Mouse (Mus musculus) embryonic facial prominence, embryonic 13.5 days (tissue): ENCODE measurements around the gene Lsm14b. TPM values are rescaled to one million over a fixed set of nuclear protein-coding genes. Genes with fewer than 3 reads are reported as not detected.

ENCODE experiments used
- ATAC-seq: fragments of 200-750 bp; cut with Nextera tagmentation; 2 replicates; pipeline ENCODE4 v1.8.0; 2017; ENCODE audit warnings: low read depth; ENCODE audit not compliant: insufficient number of reproducible peaks, insufficient read depth, low FRiP score, low TSS enrichment
- H3K27ac ChIP-seq: fragments of 300-500 bp; sonication (generic); 2 replicates; pipeline ENCODE4 v1.5.1; 2015; ENCODE audit warnings: moderate library complexity, mild to moderate bottlenecking, inconsistent platforms
- H3K27me3 ChIP-seq: fragments of 300-500 bp; sonication (generic); 2 replicates; pipeline ENCODE4 v1.6.1; 2015; ENCODE audit warnings: mild to moderate bottlenecking, inconsistent platforms
- H3K36me3 ChIP-seq: fragments of 300-500 bp; sonication (generic); 2 replicates; pipeline ENCODE4 v1.6.1; 2015; ENCODE audit warnings: mild to moderate bottlenecking, inconsistent platforms
- H3K4me1 ChIP-seq: fragments of 300-500 bp; sonication (generic); 2 replicates; pipeline ENCODE4 v1.6.1; 2015; ENCODE audit warnings: inconsistent platforms
- H3K4me2 ChIP-seq: fragments of 300-500 bp; sonication (generic); 2 replicates; pipeline ENCODE4 v1.6.1; 2015; ENCODE audit warnings: moderate library complexity, mild to moderate bottlenecking, inconsistent platforms
- H3K4me3 ChIP-seq: fragments of 300-500 bp; sonication (generic); 2 replicates; pipeline ENCODE4 v1.5.1; 2015; ENCODE audit warnings: mild to moderate bottlenecking, inconsistent platforms
- H3K9ac ChIP-seq: fragments of 300-500 bp; sonication (generic); 2 replicates; pipeline ENCODE4 v1.6.1; 2015; ENCODE audit warnings: mild to moderate bottlenecking, inconsistent platforms
- H3K9me3 ChIP-seq: fragments of 300-500 bp; sonication (generic); 2 replicates; pipeline ENCODE4 v1.6.1; 2016; ENCODE audit warnings: inconsistent platforms
- WGBS: fragments of 180-500 bp; shearing (Covaris S2); methylation state at CpG from one replicate; pipeline ENCODE4 v1.1.7; 2015; ENCODE audit warnings: mixed read lengths; 5-methylcytosine and 5-hydroxymethylcytosine counted together
- polyA plus RNA-seq: library from polyadenylated mRNA; unstranded; fragments of >200 nt; fragmentation: Nextera tagmentation; extraction: Ambion mirVana; gene quantifications from 2 replicates; pipeline ENCODE4 v1.2.1, GENCODE M21; 2015

The Lsm14b gene
- polyA plus RNA-seq, 1 experiment from 2014 or later, result 11.4 TPM

DNA sequence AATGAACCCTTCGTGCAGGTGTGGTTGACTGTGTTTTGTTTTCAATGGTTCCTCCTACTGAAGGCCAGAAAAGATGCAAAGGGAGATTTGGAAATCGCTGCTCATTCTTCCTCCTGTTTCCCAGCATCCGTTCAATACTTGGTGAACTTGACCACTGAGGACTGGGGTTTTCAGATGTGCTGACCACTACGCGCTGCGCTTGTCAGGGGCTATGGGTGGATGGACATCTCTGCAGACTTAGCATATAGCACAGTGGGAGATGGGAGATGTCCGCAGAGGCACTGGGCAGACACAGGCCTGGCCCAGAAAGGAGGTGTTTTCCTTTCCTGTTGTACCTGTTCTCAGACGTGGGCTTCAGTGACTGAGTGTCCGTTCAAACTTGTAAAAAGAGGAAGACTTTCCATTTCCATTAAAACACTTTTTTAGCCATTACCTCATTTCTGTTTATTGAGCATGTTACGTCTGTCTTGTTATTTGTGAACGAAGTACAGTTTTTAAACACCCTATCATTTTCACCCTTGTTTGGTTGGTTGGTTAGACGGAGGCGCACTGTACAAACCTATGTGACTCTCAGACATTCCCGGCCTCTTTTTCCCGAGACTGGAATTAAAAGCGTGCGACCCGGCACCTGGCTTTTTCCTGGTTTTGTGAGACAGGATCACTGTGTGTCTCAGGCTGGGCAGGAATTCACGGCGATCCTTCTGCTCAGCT, 45.1 kb downstream of the Lsm14b start:
- ATAC-seq, result peak; percentile 37; the same call in 1 of the 2 replicates
- H3K27me3 ChIP-seq, result no peaks in the 10 kb centered on the region
- peak overlapping the region; percentile 79 for H3K9ac ChIP-seq
- peaks cover 34% of the 10 kb centered on the region for H3K36me3 ChIP-seq
- WGBS, result 33% methylated on average over 20 of the region's 20 CpGs
- peak overlapping the region; percentile 68 for H3K4me3 ChIP-seq
- H3K27ac ChIP-seq, result peak overlapping the region; percentile 77; the same call in 1 of the 2 replicates
- H3K4me2 ChIP-seq, result peak overlapping the region; percentile 87
- H3K4me1 ChIP-seq, result peaks cover 11% of the 10 kb centered on the region
- H3K9me3 ChIP-seq, result no peaks in the 10 kb centered on the region

DNA sequence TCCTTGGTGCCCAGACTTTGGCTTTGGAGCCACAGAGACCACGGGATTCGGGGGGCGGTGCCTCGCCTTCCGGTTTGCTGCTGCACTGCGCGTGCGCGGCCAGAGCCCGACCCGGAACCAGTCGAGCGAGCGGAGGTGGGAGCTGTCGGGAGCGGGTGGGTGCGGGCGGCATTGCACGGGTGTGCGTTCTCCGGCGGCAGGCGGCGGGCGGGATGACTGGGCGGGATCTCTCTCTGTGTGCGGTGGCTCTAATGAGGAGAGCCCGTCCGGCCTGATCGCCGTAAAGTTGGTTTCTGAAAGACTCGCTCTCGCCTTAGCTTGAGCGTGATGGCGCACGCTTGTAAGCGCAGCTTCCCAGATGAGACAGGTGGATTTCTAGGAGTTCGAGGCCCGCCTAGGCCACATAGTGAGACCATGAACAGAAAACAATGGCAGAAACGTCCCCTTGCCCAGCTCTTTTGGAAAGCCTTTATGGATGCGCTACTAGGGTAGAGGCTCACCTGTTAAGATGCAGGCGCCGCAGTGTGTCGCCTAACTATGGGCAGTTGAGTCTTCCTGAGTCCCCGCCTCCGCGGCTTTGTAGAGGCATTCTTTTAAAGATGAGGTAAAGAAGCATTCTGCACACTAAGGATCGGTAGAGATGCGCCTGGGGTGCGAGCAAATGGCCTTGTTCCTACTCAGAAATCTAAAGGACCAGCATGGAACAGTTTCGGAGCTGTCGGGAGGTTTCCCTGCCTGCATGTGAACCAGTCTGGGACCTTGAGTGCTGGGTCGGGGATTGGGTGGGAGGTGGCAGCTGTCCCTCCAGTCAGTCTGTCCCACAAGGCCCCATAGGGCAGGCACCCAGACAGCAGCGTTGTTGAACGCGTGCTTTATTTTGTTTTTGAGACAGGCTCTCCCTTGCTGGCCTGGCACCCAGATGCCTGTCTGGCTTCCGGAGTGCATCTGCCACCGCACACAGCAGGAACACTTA, 46.0 kb downstream of the Lsm14b start, which contains the start of gene Mtg2:
Gene Mtg2 (plus strand): TSS at position 108 of the 973 bp plus-strand sequence.
- peaks cover 29% of the 10 kb centered on the region for H3K36me3 ChIP-seq
- no peaks in the 10 kb centered on the region for H3K27me3 ChIP-seq
- peak within 1 kb of the TSS; percentile 87 for H3K4me2 ChIP-seq
- peak within 1 kb of the TSS; percentile 77 for H3K27ac ChIP-seq
- peak within 1 kb of the TSS; percentile 79 for H3K9ac ChIP-seq
- peaks cover 11% of the 10 kb centered on the region for H3K4me1 ChIP-seq
- H3K4me3 ChIP-seq, result peak within 1 kb of the TSS; percentile 68
- peak; percentile 93 for ATAC-seq
- WGBS, result 4% methylated on average over 58 of the region's 58 CpGs
- H3K9me3 ChIP-seq, result no peaks in the 10 kb centered on the region

DNA sequence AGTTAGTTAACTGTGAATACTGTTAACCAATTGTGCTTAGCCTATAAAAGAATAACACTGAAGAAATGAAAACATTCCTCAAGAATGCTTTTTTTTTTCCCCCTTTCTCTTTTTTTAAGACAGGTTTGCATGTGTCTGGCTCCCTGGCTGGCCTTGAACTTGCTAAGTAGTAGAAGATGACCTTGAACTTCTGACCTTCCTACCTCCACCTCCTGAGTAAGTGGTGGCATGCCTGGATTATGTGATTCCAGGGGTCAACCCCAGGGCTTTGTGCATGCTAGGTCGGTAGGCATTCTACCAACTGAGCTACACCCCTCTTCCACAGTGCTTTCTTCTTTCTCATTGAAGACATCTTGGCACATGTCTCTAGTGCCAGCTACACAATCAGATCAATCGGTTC, 46.9 kb downstream of the Lsm14b start:
- Histone ChIP-seq H3K4me1 (peaks cover 11% of the 10 kb centered on the region), H3K36me3 (peaks cover 29% of the 10 kb centered on the region), H3K9me3 (no peaks in the 10 kb centered on the region), H3K4me2 (0 out of 2 replicates have a peak overlapping the region, but pooled peaks have one; percentile 87), H3K27ac (no peak overlapping the region), H3K27me3 (no peaks in the 10 kb centered on the region), H3K4me3 (no peak overlapping the region), H3K9ac (no peak overlapping the region)
- 74% methylated on average over 2 of the region's 2 CpGs for WGBS
- no peak for ATAC-seq

DNA sequence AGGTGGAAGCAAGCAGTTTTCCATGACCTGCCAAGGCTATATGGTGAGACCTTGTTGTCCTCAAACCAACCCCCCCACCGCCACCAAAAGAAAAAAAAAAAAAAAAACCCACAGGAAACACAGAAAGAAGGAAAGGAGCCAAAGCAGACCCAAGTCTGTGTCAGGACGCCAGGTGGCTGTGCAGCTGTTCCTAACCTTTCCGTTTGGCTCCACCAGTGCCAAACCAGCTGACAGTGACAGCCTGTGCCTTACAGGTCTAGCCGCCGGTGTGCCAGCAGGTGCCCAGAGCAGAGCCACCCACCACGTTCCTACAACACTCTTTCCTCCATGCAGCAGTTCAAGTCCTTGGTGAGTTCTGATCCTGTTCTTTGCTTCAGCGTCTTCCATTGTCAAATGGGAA, 48.1 kb downstream of the Lsm14b start:
- Histone ChIP-seq H3K9me3 (no peaks in the 10 kb centered on the region), H3K9ac (no peak overlapping the region), H3K4me1 (peaks cover 11% of the 10 kb centered on the region), H3K36me3 (peaks cover 27% of the 10 kb centered on the region), H3K27ac (no peak overlapping the region), H3K4me3 (no peak overlapping the region), H3K27me3 (no peaks in the 10 kb centered on the region), H3K4me2 (no peak overlapping the region)
- ATAC-seq, result no peak
- WGBS, result 90% methylated on average over 7 of the region's 7 CpGs

DNA sequence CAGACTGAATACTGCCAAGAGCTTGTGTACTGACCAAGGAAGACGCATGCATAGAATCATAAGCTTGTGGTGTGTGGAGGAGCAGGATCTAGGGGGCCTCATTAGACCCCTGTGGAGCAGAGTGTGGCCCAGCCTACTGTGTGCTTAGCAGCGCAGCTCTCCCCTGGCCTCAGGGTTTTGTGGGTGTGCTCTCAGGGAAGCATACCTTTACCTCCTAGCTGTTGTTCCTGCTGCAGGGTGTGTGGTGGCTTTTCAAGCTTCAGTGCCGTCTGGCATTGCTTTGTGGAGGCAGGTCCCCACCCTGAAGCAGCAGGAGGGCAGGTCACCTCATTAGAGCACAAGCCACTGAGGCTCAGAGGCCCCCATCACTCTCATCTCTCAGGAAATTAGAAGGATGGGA, 52.8 kb downstream of the Lsm14b start:
- WGBS, result 68% methylated on average over 3 of the region's 3 CpGs
- Histone ChIP-seq H3K9ac (no peak overlapping the region), H3K4me3 (no peak overlapping the region), H3K36me3 (peaks cover 34% of the 10 kb centered on the region), H3K4me2 (no peak overlapping the region), H3K27me3 (no peaks in the 10 kb centered on the region), H3K9me3 (no peaks in the 10 kb centered on the region), H3K27ac (no peak overlapping the region), H3K4me1 (no peaks in the 10 kb centered on the region)
- ATAC-seq, result no peak

DNA sequence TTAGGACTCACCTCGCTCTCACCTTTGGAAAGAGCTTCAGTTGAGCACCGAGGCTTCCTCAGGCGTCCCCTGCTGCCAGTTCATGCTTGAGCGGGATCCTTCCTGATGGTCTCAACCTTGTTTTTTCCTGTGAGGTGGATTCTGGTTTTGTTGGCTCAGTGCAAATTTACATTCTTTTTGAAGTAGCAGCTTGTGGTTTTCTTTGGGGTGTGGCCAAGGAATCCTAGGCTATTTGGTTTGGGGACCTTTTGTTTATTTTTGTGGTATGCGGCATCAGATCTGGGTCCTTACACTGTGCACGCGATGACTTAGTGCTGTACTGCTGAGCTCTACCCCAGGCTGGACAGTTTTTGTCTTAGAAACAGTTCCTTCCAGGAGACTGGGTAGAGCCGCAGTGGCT, 55.9 kb downstream of the Lsm14b start:
- peaks cover 13% of the 10 kb centered on the region for H3K4me1 ChIP-seq
- H3K27me3 ChIP-seq, result no peaks in the 10 kb centered on the region
- no peak overlapping the region for H3K4me2 ChIP-seq
- H3K27ac ChIP-seq, result no peak overlapping the region
- 78% methylated on average over 8 of the region's 8 CpGs for WGBS
- no peak overlapping the region for H3K9ac ChIP-seq
- ATAC-seq, result no peak
- peaks cover 46% of the 10 kb centered on the region for H3K36me3 ChIP-seq
- H3K4me3 ChIP-seq, result no peak overlapping the region
- H3K9me3 ChIP-seq, result no peaks in the 10 kb centered on the region

DNA sequence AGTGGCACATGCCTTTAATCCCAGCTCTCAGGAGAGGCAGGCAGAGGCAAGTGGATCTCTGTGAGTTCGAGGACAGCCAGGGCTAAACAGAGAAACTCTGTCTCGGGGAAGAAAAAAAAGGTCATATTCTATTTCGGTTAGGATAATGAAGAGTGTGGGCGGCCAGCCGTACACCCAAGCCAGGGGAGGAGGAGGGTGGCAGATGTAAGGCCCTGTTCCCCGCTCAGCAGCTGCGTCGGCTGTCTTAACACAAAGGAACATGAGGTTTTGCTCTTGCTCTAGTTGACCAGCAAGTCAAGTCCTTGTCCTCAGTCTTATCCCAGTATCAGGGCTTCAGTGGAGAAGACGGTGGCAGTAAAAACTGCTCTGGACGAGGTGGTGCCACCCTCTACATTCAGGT, 58.3 kb downstream of the Lsm14b start:
- Histone ChIP-seq H3K9me3 (no peaks in the 10 kb centered on the region), H3K27ac (no peak overlapping the region), H3K9ac (no peak overlapping the region), H3K4me1 (peaks cover 13% of the 10 kb centered on the region), H3K27me3 (no peaks in the 10 kb centered on the region), H3K36me3 (peaks cover 47% of the 10 kb centered on the region), H3K4me2 (no peak overlapping the region), H3K4me3 (no peak overlapping the region)
- ATAC-seq, result no peak
- 87% methylated on average over 10 of the region's 10 CpGs for WGBS

DNA sequence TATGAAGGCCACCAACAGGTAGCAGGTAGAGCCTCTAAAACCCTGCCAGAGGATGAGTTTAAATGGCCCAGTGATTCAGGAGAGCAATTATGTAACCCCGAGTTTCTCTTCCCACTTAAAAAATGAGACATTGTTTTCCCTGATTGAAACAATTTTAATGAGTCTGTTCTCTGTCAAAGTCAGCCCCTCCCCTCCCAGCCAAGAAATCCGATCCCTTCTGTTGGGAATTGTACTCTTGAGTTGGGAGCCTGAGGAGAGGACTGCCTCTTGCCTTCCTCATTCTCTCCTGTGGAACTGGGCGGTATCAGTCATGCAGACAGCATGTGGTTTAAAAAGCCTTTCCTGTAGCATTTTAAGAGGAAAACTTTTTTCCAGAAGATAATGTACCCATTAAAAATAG, 59.8 kb downstream of the Lsm14b start:
- Histone ChIP-seq H3K27me3 (no peaks in the 10 kb centered on the region), H3K4me1 (peaks cover 13% of the 10 kb centered on the region), H3K4me2 (no peak overlapping the region), H3K36me3 (peaks cover 42% of the 10 kb centered on the region), H3K9ac (no peak overlapping the region), H3K27ac (no peak overlapping the region), H3K9me3 (no peaks in the 10 kb centered on the region), H3K4me3 (no peak overlapping the region)
- WGBS, result 14% methylated on average over 3 of the region's 3 CpGs
- no peak for ATAC-seq

Other genes with a start within 250 kb of the Lsm14b start
- 3.7 and 3.9 TPM in 2 replicates for gene Taf4, start 48.3 kb upstream of the Lsm14b start, polyA plus RNA-seq
- 578 and 596 TPM in 2 replicates for gene Psma7, start 17.4 kb downstream of the Lsm14b start, polyA plus RNA-seq
- gene Ss18l1, start 17.5 kb downstream of the Lsm14b start, polyA plus RNA-seq, result 6.2 and 8.2 TPM in 2 replicates
- 21.8 and 29.1 TPM in 2 replicates for gene Mtg2, start 45.6 kb downstream of the Lsm14b start, polyA plus RNA-seq
- gene Hrh3, start 79.5 kb downstream of the Lsm14b start, polyA plus RNA-seq, result 0.17 TPM in 1 of 2 replicates, not detected in the other
- 35.8 and 41.6 TPM in 2 replicates for gene Osbpl2, start 94.3 kb downstream of the Lsm14b start, polyA plus RNA-seq
- gene Adrm1, start 146.5 kb downstream of the Lsm14b start, polyA plus RNA-seq, result 168 and 190 TPM in 2 replicates
- 19.0 and 25.2 TPM in 2 replicates for gene Lama5, start 200.9 kb downstream of the Lsm14b start, polyA plus RNA-seq
- 653 and 689 TPM in 2 replicates for gene Rps21, start 232.4 kb downstream of the Lsm14b start, polyA plus RNA-seq
- 11.6 and 14.6 TPM in 2 replicates for gene Cables2, start 248.5 kb downstream of the Lsm14b start, polyA plus RNA-seq